ENCODE assay signal across 11 mouse cellular contexts in genomic region chr2:115852109-115852508, GRCm38 (mm10).
DNase-seq lines count a peak whose midpoint lies in the region; ATAC-seq and TF ChIP-seq lines count a peak whose summit lies in the region.
"Had no signal": no experiment of that assay in that cellular context is flagged by ENCODE, and none has a peak within 500 bp of the region (broad histone marks: within the 10 kb centered on the region; RNA-seq: fewer than 3 reads in every experiment).

No protein-coding gene starts in this region.

- intact Hi-C loops in left cerebral cortex, adult 2 months (cut with DNase I): loop anchor here (2.0 to 10.0 kb wide), 4 partner anchors 337 to 1227 kb away; no protein-coding TSS in a partner anchor

- H3K9me3 ChIP-seq in forebrain, embryonic 13.5 days (replicated peaks): no peaks in the 10 kb centered on the region
- H3K9me3 ChIP-seq in limb, embryonic 12.5 days: no peaks in the 10 kb centered on the region

- TF ChIP-seq POLR2A in olfactory bulb, adult 2 months (IDR thresholded peaks at IDR 0.05; ENCODE audit: insufficient read depth, low read depth, low read length): no peak

- peaks cover 32% of the 10 kb centered on the region for H3K27me3 ChIP-seq in forebrain, embryonic 13.5 days
- peaks cover 74% of the 10 kb centered on the region for H3K27me3 ChIP-seq in limb, embryonic 12.5 days

- TF ChIP-seq CTCF in left cerebral cortex, adult 2 months (IDR thresholded peaks at IDR 0.05): no peak
- TF ChIP-seq CTCF in olfactory bulb, adult 2 months (IDR thresholded peaks at IDR 0.05; ENCODE audit: insufficient read depth, low read depth, low read length): no peak

- no peak for DNase-seq in left cerebral cortex, adult 2 months (ENCODE audit: extremely low spot score in 1 of 2, low spot score in 2 of 2)
- no peak for DNase-seq in left cerebral cortex, adult 9 months (ENCODE audit: low spot score in 2 of 2)
- no peak for DNase-seq in thymus, postnatal 14 days
- no peak for DNase-seq in layer of hippocampus, adult 9-11 months
- DNase-seq: lung, adult 18-20 months had no signal

- H3K36me3 ChIP-seq in forebrain, embryonic 13.5 days (ENCODE audit: poor library complexity, severe bottlenecking): no peaks in the 10 kb centered on the region
- H3K36me3 ChIP-seq in limb, embryonic 12.5 days: no peaks in the 10 kb centered on the region
- H3K36me3 ChIP-seq: G1E had no signal

- peak overlapping the region; percentile 45 for H3K4me3 ChIP-seq in left cerebral cortex, adult 2 months
- H3K4me3 ChIP-seq in forebrain, embryonic 13.5 days: peak overlapping the region; percentile 33; the same call in 1 of the 2 replicates
- H3K4me3 ChIP-seq in limb, embryonic 12.5 days (replicated peaks): peak overlapping the region; percentile 31; the same call in 1 of the 2 replicates
- 0 out of 2 replicates have a peak overlapping the region, but pooled peaks have one; percentile 15 for H3K4me3 ChIP-seq in olfactory bulb, adult 2 months (ENCODE audit: insufficient read depth, low read depth, low read length)
- H3K4me3 ChIP-seq: erythroblast, embryonic 14.5 days had no signal

- no peak overlapping the region for H3K27ac ChIP-seq in left cerebral cortex, adult 2 months
- H3K27ac ChIP-seq in forebrain, embryonic 13.5 days: 0 out of 2 replicates have a peak overlapping the region, but pooled peaks have one; percentile 75
- H3K27ac ChIP-seq in limb, embryonic 12.5 days: no peak overlapping the region
- H3K27ac ChIP-seq in olfactory bulb, adult 2 months (ENCODE audit: insufficient read depth, low read depth, low read length): peak overlapping the region; percentile 96

- WGBS in forebrain, embryonic 13.5 days: 15% methylated on average over 11 of the region's 11 CpGs
- WGBS in limb, embryonic 12.5 days: 7% methylated on average over 11 of the region's 11 CpGs
- 16% methylated on average over 11 of the region's 11 CpGs for WGBS in olfactory bulb, adult 2 months

- peak overlapping the region; percentile 70 for H3K9ac ChIP-seq in forebrain, embryonic 13.5 days
- H3K9ac ChIP-seq in limb, embryonic 12.5 days (replicated peaks): no peak overlapping the region

- peak overlapping the region; percentile 71 for H3K4me2 ChIP-seq in forebrain, embryonic 13.5 days
- H3K4me2 ChIP-seq in limb, embryonic 12.5 days: 0 out of 2 replicates have a peak overlapping the region, but pooled peaks have one; percentile 50

- peaks cover 48% of the 10 kb centered on the region for H3K4me1 ChIP-seq in forebrain, embryonic 13.5 days
- peaks cover 11% of the 10 kb centered on the region for H3K4me1 ChIP-seq in limb, embryonic 12.5 days (replicated peaks)
- peaks cover 22% of the 10 kb centered on the region for H3K4me1 ChIP-seq in olfactory bulb, adult 2 months (ENCODE audit: control insufficient read depth, insufficient read depth, low read length)

- no peak for ATAC-seq in forebrain, embryonic 13.5 days
- ATAC-seq in limb, embryonic 12.5 days (ENCODE audit: insufficient number of reproducible peaks, insufficient read depth, low FRiP score, low TSS enrichment, low read depth): no peak
- no peak for ATAC-seq in megakaryocyte progenitor cell, adult 5-6 weeks (replicated peaks; ENCODE audit: poor library complexity)

Comparison
In these comparisons a context has a peak if more than half of its experiments do, and no peak if none do; other contexts are left out.
1. H3K27ac ChIP-seq: peak in forebrain, embryonic 13.5 days (single experiment) and olfactory bulb, adult 2 months (single experiment); none in left cerebral cortex, adult 2 months (single experiment) and limb, embryonic 12.5 days (single experiment).
2. Peak in every context shown above with its lines, with median percentiles within 50 percentile points of each other: H3K4me3 ChIP-seq.